ENCODE assay signal across 8 mouse cellular contexts in genomic region chr3:131552349-131553254, GRCm38 (mm10). TPM values are rescaled to one million over a fixed set of nuclear protein-coding genes. Genes with fewer than 3 reads are reported as not detected.
DNase-seq lines count a peak whose midpoint lies in the region; ATAC-seq lines count a peak whose summit lies in the region.

No protein-coding gene starts in this region.

- peak; percentile 41 to 51 for DNase-seq in cerebellum, adult 18-20 months
- no peak for DNase-seq in cerebellum, adult 11-12 months
- peak; percentile 37 for DNase-seq in testis, postnatal 10 days (ENCODE audit: low spot score)
- DNase-seq in testis, postnatal 14 days (ENCODE audit: low spot score) = no peak
- peak; percentile 72 for DNase-seq in embryo, embryonic 11 days
- peak; percentile 20 for DNase-seq in thymus, postnatal 4 days

- peak; percentile 91 for ATAC-seq in inflammation-experienced regulatory T-cells, adult 6 months
- peak; percentile 94 for ATAC-seq in megakaryocyte, adult 5-6 weeks (ENCODE audit: poor library complexity, severe bottlenecking)

RNA-seq across cellular contexts. Expression of gene Papss1, which starts 12.0 kb away (rescaled TPM):
- 10 to 100 TPM; 20.0 to 29.9 (median 20.4) TPM for polyA plus RNA-seq in inflammation-experienced regulatory T-cells, adult 6 months (2017; shearing (Covaris generic))
- total RNA-seq in megakaryocyte, adult 5-6 weeks (2015) = 19.8 and 22.2 TPM in 2 replicates
- total RNA-seq in megakaryocyte, adult 5-6 weeks (2017) = 29.0 and 33.4 TPM in 2 replicates

Comparison
In these comparisons a context has a peak if more than half of its experiments do, and no peak if none do; other contexts are left out.
1. DNase-seq: peak in cerebellum, adult 18-20 months (2 of 2), testis, postnatal 10 days (single experiment), embryo, embryonic 11 days (single experiment) and thymus, postnatal 4 days (single experiment); none in cerebellum, adult 11-12 months (single experiment) and testis, postnatal 14 days (single experiment).